Mouse (Mus musculus): ENCODE data around the gene Fgfr2. TPM values are rescaled to one million over a fixed set of nuclear protein-coding genes. Genes with fewer than 3 reads are reported as not detected.
A peak's percentile ranks its signal among the peaks of the same experiment; 100 is the strongest.

The Fgfr2 gene
- total and polyA plus RNA-seq, 2 experiments from 2014 or later: 17.1 to 47.6 TPM

- 52% methylated on average over 6 of the region's 6 CpGs for WGBS
- Histone ChIP-seq H3K27me3 (ENCODE audit: insufficient read depth, low read length) (no peaks in the 10 kb centered on the region), H3K4me2 (ENCODE audit: low read depth) (no peak overlapping the region), H3K9ac (no peak overlapping the region), H3K27ac (ENCODE audit: low read depth, low read length) (no peak overlapping the region), H3K36me3 (ENCODE audit: insufficient read depth) (no peaks in the 10 kb centered on the region), H3K4me3 (ENCODE audit: low read depth, low read length) (no peak overlapping the region), H3K4me1 (ENCODE audit: insufficient read depth) (no peaks in the 10 kb centered on the region), H3K9me3 (ENCODE audit: low read length) (no peaks in the 10 kb centered on the region)
- no peak for DNase-seq
- TF ChIP-seq CTCF (IDR thresholded peaks at IDR 0.05; ENCODE audit: low read depth): no peak
- ATAC-seq: no peak
These were observed 2470.1 kb downstream of the Fgfr2 start for GRCm38 (mm10) chr7:130653036-130653555.

GRCm38 (mm10) chr7:130650621-130651020 is 2472.5 kb downstream of the Fgfr2 start:
- H3K27ac ChIP-seq (ENCODE audit: low read depth, low read length): no peak overlapping the region
- ATAC-seq: no peak
- DNase-seq: no peak
- H3K27me3 ChIP-seq (ENCODE audit: insufficient read depth, low read length): peaks cover 9% of the 10 kb centered on the region
- H3K4me1 ChIP-seq (ENCODE audit: insufficient read depth): peaks cover 5% of the 10 kb centered on the region; the same call in 1 of the 2 replicates
- H3K9ac ChIP-seq: no peak overlapping the region
- no peaks in the 10 kb centered on the region for H3K36me3 ChIP-seq (ENCODE audit: insufficient read depth)
- H3K4me2 ChIP-seq (ENCODE audit: low read depth): no peak overlapping the region
- no peak for TF ChIP-seq CTCF (IDR thresholded peaks at IDR 0.05; ENCODE audit: low read depth)
- H3K9me3 ChIP-seq (ENCODE audit: low read length): no peaks in the 10 kb centered on the region
- WGBS: 93% methylated on average over 5 of the region's 5 CpGs
- H3K4me3 ChIP-seq (ENCODE audit: low read depth, low read length): no peak overlapping the region

GRCm38 (mm10) chr7:130649257-130649656 is 2473.9 kb downstream of the Fgfr2 start:
- no peak overlapping the region for H3K9ac ChIP-seq
- H3K36me3 ChIP-seq (ENCODE audit: insufficient read depth): no peaks in the 10 kb centered on the region
- H3K4me2 ChIP-seq (ENCODE audit: low read depth): no peak overlapping the region
- H3K27ac ChIP-seq (ENCODE audit: low read depth, low read length): no peak overlapping the region
- no peak for TF ChIP-seq CTCF (IDR thresholded peaks at IDR 0.05; ENCODE audit: low read depth)
- no peak overlapping the region for H3K4me3 ChIP-seq (ENCODE audit: low read depth, low read length)
- ATAC-seq: no peak
- no peaks in the 10 kb centered on the region for H3K9me3 ChIP-seq (ENCODE audit: low read length)
- DNase-seq: no peak
- 24% methylated on average over 7 of the region's 7 CpGs for WGBS
- peaks cover 9% of the 10 kb centered on the region for H3K27me3 ChIP-seq (ENCODE audit: insufficient read depth, low read length)
- H3K4me1 ChIP-seq (ENCODE audit: insufficient read depth): peaks cover 5% of the 10 kb centered on the region; the same call in 1 of the 2 replicates

- Histone ChIP-seq H3K36me3 (ENCODE audit: insufficient read depth) (no peaks in the 10 kb centered on the region), H3K9me3 (ENCODE audit: low read length) (no peaks in the 10 kb centered on the region), H3K4me3 (ENCODE audit: low read depth, low read length) (no peak overlapping the region), H3K27me3 (ENCODE audit: insufficient read depth, low read length) (peaks cover 9% of the 10 kb centered on the region), H3K9ac (no peak overlapping the region), H3K27ac (ENCODE audit: low read depth, low read length) (no peak overlapping the region), H3K4me2 (ENCODE audit: low read depth) (no peak overlapping the region), H3K4me1 (ENCODE audit: insufficient read depth) (peaks cover 5% of the 10 kb centered on the region; the same call in 1 of the 2 replicates)
- WGBS: 70% methylated on average over 4 of the region's 4 CpGs
- no peak for DNase-seq
- no peak for TF ChIP-seq CTCF (IDR thresholded peaks at IDR 0.05; ENCODE audit: low read depth)
- ATAC-seq: no peak
These were observed 2475.1 kb downstream of the Fgfr2 start for GRCm38 (mm10) chr7:130648061-130648460.

GRCm38 (mm10) chr7:130646762-130647139 is 2476.4 kb downstream of the Fgfr2 start:
- Histone ChIP-seq H3K9me3 (ENCODE audit: low read length) (no peaks in the 10 kb centered on the region), H3K27me3 (ENCODE audit: insufficient read depth, low read length) (peaks cover 9% of the 10 kb centered on the region), H3K4me1 (ENCODE audit: insufficient read depth) (peaks cover 5% of the 10 kb centered on the region; the same call in 1 of the 2 replicates), H3K4me3 (ENCODE audit: low read depth, low read length) (peak overlapping the region; percentile 37), H3K27ac (ENCODE audit: low read depth, low read length) (no peak overlapping the region), H3K9ac (0 out of 2 replicates have a peak overlapping the region, but pooled peaks have one; percentile 14), H3K4me2 (ENCODE audit: low read depth) (peak overlapping the region; percentile 98), H3K36me3 (ENCODE audit: insufficient read depth) (no peaks in the 10 kb centered on the region)
- under 1% methylated on average over 16 of the region's 18 CpGs for WGBS
- DNase-seq (peak; percentile 39), ATAC-seq (peak; percentile 73)
- TF ChIP-seq CTCF (IDR thresholded peaks at IDR 0.05; ENCODE audit: low read depth): no peak

- DNase-seq (peak; percentile 37), ATAC-seq (peak; percentile 80)
- Histone ChIP-seq H3K4me1 (ENCODE audit: insufficient read depth) (peaks cover 5% of the 10 kb centered on the region; the same call in 1 of the 2 replicates), H3K27ac (ENCODE audit: low read depth, low read length) (no peak overlapping the region), H3K36me3 (ENCODE audit: insufficient read depth) (no peaks in the 10 kb centered on the region), H3K27me3 (ENCODE audit: insufficient read depth, low read length) (peaks cover 9% of the 10 kb centered on the region), H3K9ac (peak overlapping the region; percentile 40), H3K4me3 (ENCODE audit: low read depth, low read length) (peak overlapping the region; percentile 37), H3K4me2 (ENCODE audit: low read depth) (peak overlapping the region; percentile 98), H3K9me3 (ENCODE audit: low read length) (no peaks in the 10 kb centered on the region)
- WGBS: under 1% methylated on average over 52 of the region's 55 CpGs
- TF ChIP-seq CTCF (IDR thresholded peaks at IDR 0.05; ENCODE audit: low read depth): 0 out of 2 replicates have a peak, but pooled peaks have one; percentile 19
These were observed 2477.0 kb downstream of the Fgfr2 start for GRCm38 (mm10) chr7:130645994-130646761.

Data from forebrain, postnatal 0 days (tissue).